In genomic region chr3:127861340-127861739, GRCm38 (mm10) we compare ENCODE assay signal across 22 mouse cellular contexts. TPM values are rescaled to one million over a fixed set of nuclear protein-coding genes. Genes with fewer than 3 reads are reported as not detected.
DNase-seq lines count a peak whose midpoint lies in the region; ATAC-seq and TF ChIP-seq lines count a peak whose summit lies in the region.
"Had no signal": no experiment of that assay in that cellular context is flagged by ENCODE, and none has a peak within 500 bp of the region (broad histone marks: within the 10 kb centered on the region; RNA-seq: fewer than 3 reads in every experiment).

No protein-coding gene starts in this region.

- TF ChIP-seq POLR2A in thymus, adult 2 months (IDR thresholded peaks at IDR 0.05; ENCODE audit: control insufficient read depth, extremely low read depth, insufficient read depth, low read length, poor library complexity): no peak

- 0 out of 2 replicates have a peak, but pooled peaks have one; percentile 31 for ATAC-seq in intestine, embryonic 15.5 days
- no peak for ATAC-seq in intestine, postnatal 0 days
- peak; percentile 82 for ATAC-seq in kidney, embryonic 16.5 days (ENCODE audit: low FRiP score, low TSS enrichment)
- peak; percentile 90 for ATAC-seq in stomach, postnatal 0 days (ENCODE audit: low FRiP score, low TSS enrichment)
- ATAC-seq: CD4-positive, CD25-positive, alpha-beta regulatory T cell, adult 4 months; forebrain, embryonic 14.5 days; hindbrain, postnatal 0 days had no signal

- no peak overlapping the region for H3K4me3 ChIP-seq in intestine, embryonic 15.5 days (replicated peaks)
- H3K4me3 ChIP-seq in intestine, postnatal 0 days (ENCODE audit: low read depth, low read length): no peak overlapping the region
- H3K4me3 ChIP-seq in thymus, adult 2 months (ENCODE audit: control insufficient read depth, insufficient read depth, low read length): no peak overlapping the region
- no peak overlapping the region for H3K4me3 ChIP-seq in kidney, embryonic 16.5 days (ENCODE audit: low read length)
- no peak overlapping the region for H3K4me3 ChIP-seq in stomach, postnatal 0 days (ENCODE audit: low read depth, low read length)
- H3K4me3 ChIP-seq in layer of hippocampus, adult 2 months: no peak overlapping the region
- H3K4me3 ChIP-seq: heart, embryonic 15.5 days; limb, embryonic 13.5 days; liver, embryonic 15.5 days; neural tube, embryonic 15.5 days had no signal

- no peaks in the 10 kb centered on the region for H3K9me3 ChIP-seq in intestine, embryonic 15.5 days
- H3K9me3 ChIP-seq in intestine, postnatal 0 days (ENCODE audit: control insufficient read depth): no peaks in the 10 kb centered on the region
- 0 out of 2 replicates have a peak, but pooled peaks cover 4% of the 10 kb centered on the region for H3K9me3 ChIP-seq in kidney, embryonic 16.5 days (ENCODE audit: low read length)
- no peaks in the 10 kb centered on the region for H3K9me3 ChIP-seq in stomach, postnatal 0 days (ENCODE audit: control insufficient read depth, low read length)
- H3K9me3 ChIP-seq: heart, embryonic 15.5 days; limb, embryonic 13.5 days; liver, embryonic 15.5 days; neural tube, embryonic 15.5 days had no signal

- 83% methylated on average over 11 of the region's 11 CpGs for WGBS in intestine, embryonic 15.5 days
- WGBS in intestine, postnatal 0 days: 70% methylated on average over 11 of the region's 11 CpGs
- WGBS in thymus, adult 2 months: 94% methylated on average over 11 of the region's 11 CpGs
- WGBS in kidney, embryonic 16.5 days: 74% methylated on average over 11 of the region's 11 CpGs
- 57% methylated on average over 11 of the region's 11 CpGs for WGBS in stomach, postnatal 0 days

- TF ChIP-seq EP300 in stomach, postnatal 0 days (optimal IDR thresholded peaks at IDR 0.05): peak; percentile 51

- H3K27ac ChIP-seq in intestine, embryonic 15.5 days: no peak overlapping the region
- H3K27ac ChIP-seq in intestine, postnatal 0 days (ENCODE audit: low read depth, low read length): no peak overlapping the region
- H3K27ac ChIP-seq in thymus, adult 2 months (ENCODE audit: control insufficient read depth, insufficient read depth, low read length): peak overlapping the region; percentile 34; the same call in 1 of the 2 replicates
- H3K27ac ChIP-seq in kidney, embryonic 16.5 days (ENCODE audit: low read length): peak overlapping the region; percentile 76; the same call in 1 of the 2 replicates
- peak overlapping the region; percentile 82 for H3K27ac ChIP-seq in stomach, postnatal 0 days (replicated peaks)
- H3K27ac ChIP-seq in layer of hippocampus, adult 2 months: no peak overlapping the region
- H3K27ac ChIP-seq: heart, embryonic 15.5 days; hindbrain, postnatal 0 days; limb, embryonic 13.5 days; liver, embryonic 15.5 days; neural tube, embryonic 15.5 days had no signal

- no peaks in the 10 kb centered on the region for H3K36me3 ChIP-seq in intestine, embryonic 15.5 days
- H3K36me3 ChIP-seq in intestine, postnatal 0 days (ENCODE audit: control insufficient read depth, insufficient read depth): no peaks in the 10 kb centered on the region
- H3K36me3 ChIP-seq in thymus, adult 2 months (ENCODE audit: control insufficient read depth, insufficient read depth, low read length): no peaks in the 10 kb centered on the region
- H3K36me3 ChIP-seq in kidney, embryonic 16.5 days (ENCODE audit: insufficient read depth, low read length): no peaks in the 10 kb centered on the region
- H3K36me3 ChIP-seq in stomach, postnatal 0 days (ENCODE audit: control insufficient read depth, insufficient read depth, low read length): no peaks in the 10 kb centered on the region
- H3K36me3 ChIP-seq: heart, embryonic 15.5 days; limb, embryonic 13.5 days; neural tube, embryonic 15.5 days had no signal

- H3K27me3 ChIP-seq in intestine, embryonic 15.5 days (replicated peaks): no peaks in the 10 kb centered on the region
- no peaks in the 10 kb centered on the region for H3K27me3 ChIP-seq in intestine, postnatal 0 days (replicated peaks; ENCODE audit: control insufficient read depth, insufficient read depth, low read length)
- H3K27me3 ChIP-seq in thymus, adult 2 months (ENCODE audit: control insufficient read depth, insufficient read depth, low read length): no peaks in the 10 kb centered on the region
- no peaks in the 10 kb centered on the region for H3K27me3 ChIP-seq in kidney, embryonic 16.5 days (ENCODE audit: insufficient read depth, low read length)
- H3K27me3 ChIP-seq in stomach, postnatal 0 days (ENCODE audit: control insufficient read depth, insufficient read depth, low read length): no peaks in the 10 kb centered on the region
- H3K27me3 ChIP-seq: heart, embryonic 15.5 days; limb, embryonic 13.5 days; liver, embryonic 15.5 days; neural tube, embryonic 15.5 days had no signal

- H3K4me1 ChIP-seq in intestine, embryonic 15.5 days (replicated peaks): no peaks in the 10 kb centered on the region
- no peaks in the 10 kb centered on the region for H3K4me1 ChIP-seq in intestine, postnatal 0 days (replicated peaks; ENCODE audit: control insufficient read depth, insufficient read depth, low read length)
- peaks cover 16% of the 10 kb centered on the region for H3K4me1 ChIP-seq in thymus, adult 2 months (replicated peaks; ENCODE audit: control insufficient read depth, insufficient read depth, low read length)
- H3K4me1 ChIP-seq in kidney, embryonic 16.5 days (ENCODE audit: insufficient read depth, low read length): no peaks in the 10 kb centered on the region
- no peaks in the 10 kb centered on the region for H3K4me1 ChIP-seq in stomach, postnatal 0 days (replicated peaks; ENCODE audit: control insufficient read depth, insufficient read depth)
- H3K4me1 ChIP-seq: limb, embryonic 13.5 days; neural tube, embryonic 15.5 days had no signal

- no peak for TF ChIP-seq CTCF in intestine, postnatal 0 days (IDR thresholded peaks at IDR 0.05; ENCODE audit: low read depth)
- TF ChIP-seq CTCF in thymus, adult 2 months (IDR thresholded peaks at IDR 0.05; ENCODE audit: borderline replicate concordance, control insufficient read depth, extremely low read depth, insufficient read depth, low read length, poor library complexity): no peak
- TF ChIP-seq CTCF in stomach, postnatal 0 days (IDR thresholded peaks at IDR 0.05; ENCODE audit: low read depth): no peak
- TF ChIP-seq CTCF in layer of hippocampus, adult 2 months (conservative IDR thresholded peaks at IDR 0.05): no peak

- DNase-seq in thymus, adult 2 months: no peak
- DNase-seq in thymus, postnatal 25 days: no peak
- peak; percentile 41 for DNase-seq in stomach, postnatal 0 days (ENCODE audit: low spot score)
- DNase-seq in T-cell, adult 2 months (ENCODE audit: low spot score): no peak
- no peak for DNase-seq in layer of hippocampus, adult 2 months (ENCODE audit: low spot score in 2 of 2)
- DNase-seq: adrenal gland, postnatal 14 days; cerebellum, adult 11-12 months; cerebellum, postnatal 36 days; gastrocnemius, postnatal 36 days; heart, postnatal 4 days; lung, postnatal 10 days; midbrain, embryonic 14.5 days had no signal

- H3K9ac ChIP-seq in intestine, embryonic 15.5 days: no peak overlapping the region
- H3K9ac ChIP-seq in intestine, postnatal 0 days (ENCODE audit: low read depth, low read length): no peak overlapping the region
- no peak overlapping the region for H3K9ac ChIP-seq in kidney, embryonic 16.5 days (replicated peaks; ENCODE audit: low read length)
- no peak overlapping the region for H3K9ac ChIP-seq in stomach, postnatal 0 days (ENCODE audit: low read length)
- H3K9ac ChIP-seq: heart, embryonic 15.5 days; limb, embryonic 13.5 days; liver, embryonic 15.5 days; neural tube, embryonic 15.5 days had no signal

- H3K4me2 ChIP-seq in intestine, embryonic 15.5 days (replicated peaks): no peak overlapping the region
- H3K4me2 ChIP-seq in intestine, postnatal 0 days (replicated peaks; ENCODE audit: low read depth): no peak overlapping the region; the same call in 1 of the 2 replicates
- no peak overlapping the region for H3K4me2 ChIP-seq in kidney, embryonic 16.5 days (replicated peaks; ENCODE audit: low read depth, low read length)
- H3K4me2 ChIP-seq in stomach, postnatal 0 days (replicated peaks; ENCODE audit: low read depth): 0 out of 2 replicates have a peak overlapping the region, but pooled peaks have one; percentile 9
- H3K4me2 ChIP-seq: heart, embryonic 15.5 days; limb, embryonic 13.5 days; liver, embryonic 15.5 days; neural tube, embryonic 15.5 days had no signal

RNA-seq across cellular contexts. Expression of gene Ap1ar, which starts 24.0 kb away (rescaled TPM):
- 97.5 and 105 TPM in 2 replicates for polyA plus RNA-seq in intestine, embryonic 15.5 days (2015; fragmentation: Nextera tagmentation; extraction: Ambion mirVana)
- polyA plus RNA-seq in intestine, postnatal 0 days (2015; fragmentation: Nextera tagmentation; extraction: Ambion mirVana): 99.6 and 108 TPM in 2 replicates
- 25.2 and 30.5 TPM in 2 replicates for polyA plus RNA-seq in thymus, adult 2 months (2012; rRNA removed)
- 49.3 and 50.9 TPM in 2 replicates for polyA plus RNA-seq in kidney, embryonic 16.5 days (2015; fragmentation: Nextera tagmentation; extraction: Ambion mirVana)
- polyA plus RNA-seq in stomach, postnatal 0 days (2015; fragmentation: Nextera tagmentation; extraction: Ambion mirVana): 32.2 and 39.0 TPM in 2 replicates
- total RNA-seq in layer of hippocampus, adult 2 months (2021): 10 to 100 TPM; 77.9 to 83.1 TPM

RNA-seq across cellular contexts. Expression of gene Fam241a, which starts 34.8 kb away (rescaled TPM):
- polyA plus RNA-seq in intestine, embryonic 15.5 days (2015; fragmentation: Nextera tagmentation; extraction: Ambion mirVana): 12.3 and 13.4 TPM in 2 replicates
- polyA plus RNA-seq in intestine, postnatal 0 days (2015; fragmentation: Nextera tagmentation; extraction: Ambion mirVana): 17.8 and 18.9 TPM in 2 replicates
- 4.8 and 5.7 TPM in 2 replicates for polyA plus RNA-seq in thymus, adult 2 months (2012; rRNA removed)
- polyA plus RNA-seq in kidney, embryonic 16.5 days (2015; fragmentation: Nextera tagmentation; extraction: Ambion mirVana): 3.7 and 5.0 TPM in 2 replicates
- polyA plus RNA-seq in stomach, postnatal 0 days (2015; fragmentation: Nextera tagmentation; extraction: Ambion mirVana): 27.3 and 28.8 TPM in 2 replicates
- 1 to 10 TPM; 1.9 to 2.3 TPM for total RNA-seq in layer of hippocampus, adult 2 months (2021)

Comparison
In these comparisons a context has a peak if more than half of its experiments do, and no peak if none do; other contexts are left out.
1. H3K27ac ChIP-seq: peak in thymus, adult 2 months (single experiment), kidney, embryonic 16.5 days (single experiment) and stomach, postnatal 0 days (single experiment); none in intestine, embryonic 15.5 days (single experiment), intestine, postnatal 0 days (single experiment) and layer of hippocampus, adult 2 months (single experiment).